Mouse (Mus musculus): ENCODE results near the gene Nudt17. TPM values are rescaled to one million over a fixed set of nuclear protein-coding genes. Genes with fewer than 3 reads are reported as not detected.
A peak's percentile ranks its signal among the peaks of the same experiment; 100 is the strongest.
"Not testable (repeated sequence)": the region's sequence is repeated elsewhere in the genome, so short reads cannot be mapped to it uniquely, and the experiment has no call there.

Nudt17 gene
- under 1 TPM; 0.39 to 0.68 (median 0.54) TPM for total RNA-seq (2022)

- peak; percentile 67 to 72 for DNase-seq (ENCODE audit: low spot score in 2 of 2)
Measured at GRCm38 (mm10) chr3:96707903-96708683, at the start of gene Nudt17. TSS of gene Nudt17 (minus strand) at chr3:96708562.

GRCm38 (mm10) chr3:96757691-96758090, 49.3 kb upstream of the Nudt17 start:
- DNase-seq (ENCODE audit: low spot score in 2 of 2), result peak; percentile 47 to 68

DNA sequence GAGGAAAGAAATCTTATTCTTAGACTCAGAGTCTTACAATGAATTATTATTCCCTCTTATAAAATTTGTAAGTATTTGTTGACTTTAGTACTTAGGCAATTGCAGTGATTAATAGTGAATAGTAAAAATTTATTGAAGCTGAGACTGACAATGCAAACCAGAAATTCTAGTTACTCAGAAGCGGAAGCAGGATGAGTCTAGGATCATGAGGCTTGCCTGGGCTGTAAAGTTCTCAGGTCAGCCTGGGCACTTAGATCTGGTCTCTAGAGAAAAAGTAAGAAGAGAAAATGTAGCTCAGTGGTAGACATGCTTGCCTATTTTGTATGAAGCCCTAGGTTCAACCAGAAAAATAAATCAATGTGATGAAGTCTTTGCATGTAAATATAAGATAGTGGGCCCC, 47.6 kb upstream of the Nudt17 start:
- DNase-seq (ENCODE audit: low spot score in 2 of 2), result no peak

DNA sequence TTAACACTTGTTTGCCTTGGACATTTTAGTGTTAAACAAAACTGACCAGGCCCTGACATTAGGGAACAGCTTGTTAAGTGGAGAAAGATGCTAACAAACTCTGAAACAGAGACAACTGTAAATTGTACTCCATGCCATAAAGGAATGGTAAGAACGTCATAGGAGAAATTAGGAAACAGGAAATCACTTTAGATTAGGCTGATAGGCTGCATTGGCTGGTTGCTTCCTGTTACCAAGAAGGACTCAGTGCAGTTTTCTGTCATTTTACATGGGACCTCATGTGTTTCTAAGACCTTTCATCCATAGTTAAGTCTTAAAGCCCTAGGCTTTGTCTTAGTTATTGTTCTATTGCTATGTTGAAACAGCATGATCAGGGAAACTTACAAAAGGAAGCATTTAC, 38.5 kb upstream of the Nudt17 start:
- DNase-seq (ENCODE audit: low spot score in 2 of 2), result no peak

DNA sequence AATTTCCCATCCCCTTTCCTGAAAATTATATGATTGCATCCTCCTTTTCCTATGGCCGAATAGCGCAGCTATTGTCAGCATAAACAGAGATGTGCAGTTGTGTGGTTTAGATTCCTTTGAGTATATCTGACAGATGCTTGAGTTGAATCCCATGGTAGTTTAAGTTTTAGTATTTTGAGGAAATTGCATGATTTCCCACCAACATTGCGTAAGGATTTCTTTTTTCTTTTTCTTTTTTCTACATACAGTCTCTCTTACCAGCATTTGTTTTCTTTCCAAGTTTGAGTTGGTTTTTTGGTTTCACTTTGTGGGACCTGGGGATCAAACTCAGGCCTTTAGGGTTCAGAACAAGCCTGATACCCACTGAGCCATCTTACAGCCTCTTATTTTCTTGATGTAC, 36.0 kb upstream of the Nudt17 start:
- no peak for DNase-seq (ENCODE audit: low spot score in 2 of 2)

- DNase-seq (ENCODE audit: low spot score in 2 of 2), result not testable (repeated sequence)
Measured at GRCm38 (mm10) chr3:96740279-96740678, 31.9 kb upstream of the Nudt17 start.

GRCm38 (mm10) chr3:96737995-96738394, 29.6 kb upstream of the Nudt17 start:
- DNase-seq (ENCODE audit: low spot score in 2 of 2), result peak; percentile 20 to 27

- DNase-seq (ENCODE audit: low spot score in 2 of 2), result no peak
Measured at GRCm38 (mm10) chr3:96737013-96737740, 28.8 kb upstream of the Nudt17 start.

- DNase-seq (ENCODE audit: low spot score in 2 of 2), result no peak
Measured at GRCm38 (mm10) chr3:96735200-96735599, 26.8 kb upstream of the Nudt17 start.

DNA sequence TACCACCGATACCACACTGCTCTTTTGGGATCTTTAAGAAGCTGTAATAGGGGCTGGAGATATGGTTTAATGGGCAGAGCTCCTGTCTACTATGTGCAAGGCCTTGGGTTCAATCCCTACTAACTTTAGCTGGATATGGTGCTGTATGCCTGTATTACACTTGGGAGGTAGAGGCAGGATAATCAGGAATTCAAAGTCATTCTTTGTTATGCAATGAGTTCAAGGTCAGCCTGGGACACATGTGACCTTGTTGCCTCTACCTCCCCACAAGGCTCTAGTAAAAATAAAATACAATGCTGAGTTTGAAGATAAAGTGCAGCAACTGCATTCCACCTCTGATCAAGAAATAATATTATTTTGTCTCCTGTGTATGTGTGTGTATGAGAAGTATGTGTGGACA, 25.6 kb upstream of the Nudt17 start:
- no peak for DNase-seq (ENCODE audit: low spot score in 2 of 2)

DNA sequence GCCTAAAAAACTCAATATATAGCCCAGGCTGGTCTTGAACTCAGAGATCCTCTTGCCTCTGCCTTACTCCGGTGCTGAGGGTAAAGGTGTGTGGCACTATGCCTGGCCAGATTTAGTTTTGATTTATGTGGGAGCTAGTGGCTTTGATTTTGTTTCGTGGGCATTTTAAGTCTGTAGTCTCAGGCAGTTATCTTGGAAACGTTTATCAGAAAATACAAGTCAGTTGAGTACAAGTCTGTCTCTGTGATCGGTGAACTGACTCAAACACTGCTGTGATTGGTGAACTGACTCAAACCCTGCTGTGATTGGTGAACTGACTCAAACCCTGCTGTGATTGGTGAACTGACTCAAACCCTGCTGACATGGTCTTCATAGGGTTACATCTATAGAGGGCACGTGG, 22.4 kb upstream of the Nudt17 start:
- DNase-seq (ENCODE audit: low spot score in 2 of 2), result no peak

DNA sequence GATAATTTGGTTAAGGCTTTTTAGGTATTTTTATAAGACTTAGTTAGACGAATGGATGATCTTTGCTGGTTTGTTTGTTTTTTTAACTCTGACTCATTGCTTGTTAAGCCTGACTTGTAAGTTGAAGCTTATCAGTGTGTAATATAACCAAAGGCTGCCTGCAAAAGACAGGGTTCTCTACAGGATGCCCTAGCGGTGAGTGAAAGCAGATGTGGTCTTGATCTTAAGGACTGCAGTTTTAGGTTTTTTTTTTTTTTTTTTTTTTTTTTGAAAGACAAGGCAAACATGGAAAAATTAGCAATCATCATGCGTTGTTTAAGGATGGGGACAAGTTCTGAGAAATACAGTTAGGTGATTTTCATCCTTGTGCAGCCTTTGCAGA, 21.0 kb upstream of the Nudt17 start:
- DNase-seq (ENCODE audit: low spot score in 2 of 2), result no peak

- no peak for DNase-seq (ENCODE audit: low spot score in 2 of 2)
Measured at GRCm38 (mm10) chr3:96728634-96729402, 20.5 kb upstream of the Nudt17 start.

DNA sequence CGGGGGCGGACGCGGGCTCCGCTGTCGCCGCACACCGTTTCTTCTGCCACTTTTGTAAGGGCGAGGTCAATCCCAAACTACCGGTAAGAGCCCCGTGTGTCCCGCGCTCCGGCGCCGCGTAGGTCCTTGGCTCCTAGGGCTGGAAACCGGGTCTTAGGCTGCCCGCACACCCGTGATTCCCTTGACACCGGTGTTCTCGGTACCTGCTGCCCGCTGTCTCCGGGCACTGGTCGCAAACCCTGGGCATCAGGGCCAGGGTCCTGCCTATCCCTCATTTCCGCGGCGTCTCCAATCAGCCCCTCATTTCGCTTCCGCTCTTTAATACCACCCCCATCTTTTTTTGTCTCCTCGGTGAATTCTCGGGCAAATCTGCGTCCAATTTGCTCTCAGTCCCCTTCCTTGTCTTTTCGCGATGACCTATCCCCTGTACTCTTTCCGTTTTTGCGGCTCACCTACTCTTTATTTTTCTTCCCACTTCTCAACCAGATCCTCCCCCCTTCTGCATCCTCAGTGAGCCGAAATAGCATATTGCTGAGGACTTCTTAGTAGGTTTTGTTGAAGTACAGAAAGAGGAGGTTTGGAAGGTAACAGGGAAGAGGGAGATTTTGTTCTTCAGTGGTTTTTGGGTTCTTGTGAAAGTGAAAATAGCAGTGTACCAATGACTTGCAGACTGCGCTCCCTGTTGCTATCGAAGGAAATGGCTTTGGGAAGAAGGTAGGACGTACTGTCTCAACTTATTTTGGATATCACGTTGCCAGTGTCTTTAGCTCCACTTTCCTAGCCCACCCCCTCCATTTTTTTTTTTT, 19.7 kb upstream of the Nudt17 start:
- no peak for DNase-seq (ENCODE audit: low spot score in 2 of 2)

DNA sequence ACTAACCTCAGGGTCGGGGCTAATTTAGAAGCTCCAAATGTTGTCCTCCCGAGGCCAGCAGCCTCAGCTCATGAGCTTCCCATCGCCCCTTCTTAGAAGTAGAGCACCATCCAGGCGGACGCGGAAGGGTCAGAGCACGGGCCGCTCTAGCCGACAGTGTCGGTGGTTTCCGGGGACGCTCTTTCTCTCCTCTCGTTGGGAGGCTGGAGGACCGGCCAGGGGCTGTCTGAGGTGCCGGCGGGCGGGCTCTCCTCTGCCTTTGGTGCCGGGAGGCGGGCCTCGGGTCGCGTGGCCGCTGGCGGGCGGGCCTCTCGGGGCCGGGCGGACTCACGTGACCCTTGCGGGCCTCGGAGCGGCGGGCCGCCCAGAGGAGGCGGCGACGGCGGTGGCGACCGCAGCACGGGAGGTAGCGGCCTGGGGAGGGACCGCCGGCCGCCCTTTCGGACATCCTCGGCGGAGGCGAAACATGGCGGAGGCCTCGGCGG, 19.0 kb upstream of the Nudt17 start, which contains the start of the genes Polr3c and Rnf115:
TSS of gene Polr3c (minus strand) at position 286 of the 485 bp plus-strand sequence.
TSS of gene Rnf115 (plus strand) at position 322 of the 485 bp plus-strand sequence.
- peak; percentile 98 for DNase-seq (ENCODE audit: low spot score in 2 of 2)

GRCm38 (mm10) chr3:96719173-96719572, 10.8 kb upstream of the Nudt17 start:
- DNase-seq (ENCODE audit: low spot score in 2 of 2), result no peak

GRCm38 (mm10) chr3:96715854-96716253, 7.5 kb upstream of the Nudt17 start:
- no peak for DNase-seq (ENCODE audit: low spot score in 2 of 2)

- no peak for DNase-seq (ENCODE audit: low spot score in 2 of 2)
Measured at GRCm38 (mm10) chr3:96714286-96714685, 5.9 kb upstream of the Nudt17 start.

DNA sequence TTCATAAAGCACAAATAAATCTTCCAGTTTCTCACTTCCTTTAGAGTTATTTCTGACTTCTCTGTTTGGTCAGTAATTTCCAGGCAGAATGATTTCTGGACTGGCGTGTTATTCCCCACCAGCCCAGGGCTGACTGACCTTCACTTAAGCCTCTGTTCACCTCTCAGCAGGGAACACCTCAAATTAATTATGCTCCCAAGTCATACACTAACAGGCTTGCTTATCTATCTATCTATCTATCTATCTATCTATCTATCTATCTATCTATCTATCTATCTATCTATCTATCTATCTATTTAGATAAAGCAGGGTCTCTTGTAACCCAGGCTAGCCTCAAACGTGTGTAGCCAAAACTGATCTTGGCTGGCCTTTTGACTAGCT, 312 bp upstream of the Nudt17 start:
- DNase-seq (ENCODE audit: low spot score in 2 of 2), result no peak

DNA sequence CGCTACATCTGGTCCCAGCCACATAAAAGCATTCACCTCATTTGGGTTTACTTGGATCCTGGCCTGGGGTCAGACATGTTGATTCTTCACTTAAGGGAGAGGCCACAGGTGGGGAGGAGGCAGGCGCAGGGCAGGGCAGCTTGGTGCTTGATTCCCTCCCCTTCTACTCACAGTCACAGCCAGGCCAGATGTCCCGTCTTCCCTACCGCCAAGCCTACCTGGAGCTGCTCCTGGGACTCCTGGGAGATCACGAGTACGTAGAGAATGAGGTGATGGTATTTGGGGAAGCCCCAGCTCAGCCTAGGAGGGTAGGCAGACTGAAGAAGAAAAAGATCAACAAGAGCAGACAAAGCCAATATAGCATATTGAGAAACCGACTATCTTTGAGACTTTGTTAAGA, 1.4 kb downstream of the Nudt17 start:
- no peak for DNase-seq (ENCODE audit: low spot score in 2 of 2)

DNA sequence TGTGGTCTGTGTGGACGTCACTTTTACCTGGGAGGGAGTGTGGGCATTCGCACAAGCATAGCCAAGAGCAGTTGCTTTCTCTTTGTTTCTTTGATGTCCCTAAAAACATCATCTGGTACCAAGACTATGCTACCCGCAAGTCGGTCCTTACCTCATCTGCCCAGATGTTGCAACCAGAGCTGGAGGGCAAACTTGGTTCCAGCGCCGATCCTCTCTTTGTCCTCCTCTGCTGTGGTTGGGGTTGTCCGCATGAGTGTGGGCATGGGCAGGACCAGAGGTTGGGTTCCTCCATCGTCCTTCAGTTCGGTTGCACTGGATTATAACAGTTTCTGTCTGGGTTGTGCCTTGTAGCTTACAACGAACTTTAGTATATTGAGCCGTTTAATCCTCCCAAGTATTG, 2.1 kb downstream of the Nudt17 start:
- no peak for DNase-seq (ENCODE audit: low spot score in 2 of 2)

Measured in gastrocnemius, adult 8-10 months (tissue).